Mouse (Mus musculus): ENCODE data around the gene Alox15.

The Alox15 gene

DNA sequence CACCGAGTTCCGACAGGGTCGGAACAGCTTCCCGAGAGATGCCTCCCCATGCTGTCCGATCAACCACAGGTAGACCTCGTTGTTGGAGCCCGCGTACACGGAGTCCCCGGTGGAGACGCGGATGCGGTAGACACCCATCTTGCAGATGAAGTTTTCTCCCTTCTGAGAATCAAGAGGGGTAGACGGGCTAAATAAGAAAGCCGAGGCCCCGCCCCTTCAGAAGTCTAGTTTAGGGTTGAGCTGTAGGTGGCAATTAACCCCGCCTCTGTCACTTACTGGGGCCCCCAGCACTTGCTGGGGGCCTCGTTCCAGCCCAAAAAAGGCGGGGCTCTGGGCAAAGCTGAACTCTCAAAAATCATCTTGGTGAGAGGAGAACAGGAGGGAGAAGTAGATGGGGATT, at the start of gene Alox15:
TSS of gene Alox15 (minus strand) at position 164 of the 400 bp plus-strand sequence.
- 2% methylated on average over 19 of the region's 19 CpGs for WGBS

DNA sequence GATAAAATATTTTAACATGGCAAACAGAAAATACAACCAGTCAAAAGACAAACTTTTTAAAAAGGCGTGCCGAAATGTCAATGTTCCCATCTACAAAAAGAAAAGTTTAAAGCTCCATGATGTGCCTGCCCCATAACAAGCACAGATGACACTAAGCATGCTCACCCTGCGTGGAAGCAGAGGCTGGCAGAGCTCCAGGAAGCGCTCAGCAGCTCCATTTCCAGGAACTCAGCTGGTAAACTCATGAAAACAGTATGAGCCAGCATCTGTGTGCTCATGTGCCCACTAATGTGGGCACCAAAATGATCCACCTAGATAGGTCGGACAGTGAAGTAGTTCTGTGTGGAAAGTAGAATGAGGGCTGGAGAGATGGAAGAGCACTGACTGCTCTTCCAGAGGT, 37.6 kb upstream of the Alox15 start:
- 76% methylated on average over 5 of the region's 5 CpGs for WGBS

DNA sequence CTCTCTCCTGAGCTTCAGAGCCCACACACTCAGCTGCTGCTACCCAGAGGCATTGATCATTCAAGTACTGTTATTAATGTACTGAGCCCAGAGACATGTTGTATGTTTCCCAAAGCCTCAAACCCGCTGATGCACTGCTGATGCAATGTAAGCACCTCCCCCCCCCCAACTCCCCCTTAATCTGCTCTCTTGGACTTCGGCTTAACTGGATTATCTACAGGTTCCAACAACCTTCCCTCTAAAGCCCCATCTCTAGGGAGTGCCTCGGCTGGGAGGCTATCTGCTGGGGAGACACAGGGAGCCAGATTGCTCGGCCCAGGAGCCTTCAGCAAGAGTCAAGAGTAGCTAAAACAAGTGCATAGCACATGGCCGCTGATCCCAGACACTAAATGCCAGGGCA, 35.6 kb upstream of the Alox15 start:
- WGBS, result 81% methylated on average over 5 of the region's 5 CpGs

DNA sequence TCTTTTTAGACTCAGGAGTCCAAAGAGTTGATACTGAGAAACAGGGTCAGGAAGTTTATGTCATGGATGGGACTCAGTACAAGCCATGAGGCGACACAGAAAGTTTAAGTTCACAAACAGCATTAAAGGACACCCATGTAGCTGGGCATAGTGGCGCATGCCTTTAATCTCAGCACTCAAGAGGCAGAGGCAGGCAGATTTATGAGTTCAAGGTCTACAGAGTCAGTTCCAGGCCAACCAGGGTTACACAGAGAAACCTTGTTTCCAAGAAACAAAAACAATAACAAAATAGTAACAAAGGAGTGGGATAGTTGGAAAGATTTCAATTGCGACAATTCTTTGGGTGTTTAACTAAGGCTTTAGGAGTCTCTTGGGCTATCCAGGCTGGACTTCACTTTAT, 32.3 kb upstream of the Alox15 start:
- WGBS, result 94% methylated on average over 3 of the region's 3 CpGs

DNA sequence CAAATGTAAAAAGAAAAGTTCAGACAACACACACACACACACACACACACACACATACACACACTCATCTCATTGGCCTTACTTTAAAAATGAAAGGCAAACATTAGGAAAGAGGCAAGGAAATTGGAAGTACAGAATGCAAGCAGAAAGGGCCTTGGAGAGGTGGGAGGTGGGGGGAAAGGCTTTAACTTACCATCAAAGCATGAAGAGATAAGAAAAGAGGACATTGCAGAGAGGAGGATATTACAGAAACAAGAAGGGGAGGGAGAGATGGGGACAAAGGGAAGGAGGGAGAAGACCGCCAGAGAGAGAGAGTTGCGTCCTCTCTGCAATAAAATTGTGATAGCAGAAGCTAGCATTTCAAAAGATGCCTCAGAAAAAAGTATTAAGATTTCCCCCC, 29.5 kb upstream of the Alox15 start:
- WGBS, result 91% methylated on average over 2 of the region's 2 CpGs

DNA sequence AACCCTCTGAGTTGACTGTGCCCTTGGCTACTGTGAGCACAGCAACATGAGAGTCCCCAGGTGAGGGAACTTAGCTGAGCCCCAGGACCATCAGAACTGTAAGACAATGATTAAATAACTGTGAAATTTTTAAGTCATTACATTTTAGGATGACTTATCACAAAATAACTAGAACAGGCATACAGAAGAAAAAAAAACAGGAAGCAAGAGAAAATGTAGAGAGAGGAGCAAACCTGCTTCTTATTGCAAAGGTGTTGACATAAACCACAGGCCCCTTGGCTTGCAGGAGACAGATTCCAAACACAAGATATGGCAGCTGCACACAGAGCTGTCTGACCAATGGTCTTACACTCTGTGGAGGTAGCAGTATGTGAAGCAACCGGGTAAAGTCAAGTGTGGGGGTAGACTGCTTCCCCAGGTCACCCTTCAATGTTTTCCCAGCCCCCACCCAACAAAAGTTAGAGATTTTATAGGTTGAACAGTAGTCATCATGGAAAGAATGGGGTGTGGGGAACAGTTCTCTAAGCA, 28.7 kb upstream of the Alox15 start:
- WGBS, result 95% methylated on average over 1 of the region's 1 CpGs

DNA sequence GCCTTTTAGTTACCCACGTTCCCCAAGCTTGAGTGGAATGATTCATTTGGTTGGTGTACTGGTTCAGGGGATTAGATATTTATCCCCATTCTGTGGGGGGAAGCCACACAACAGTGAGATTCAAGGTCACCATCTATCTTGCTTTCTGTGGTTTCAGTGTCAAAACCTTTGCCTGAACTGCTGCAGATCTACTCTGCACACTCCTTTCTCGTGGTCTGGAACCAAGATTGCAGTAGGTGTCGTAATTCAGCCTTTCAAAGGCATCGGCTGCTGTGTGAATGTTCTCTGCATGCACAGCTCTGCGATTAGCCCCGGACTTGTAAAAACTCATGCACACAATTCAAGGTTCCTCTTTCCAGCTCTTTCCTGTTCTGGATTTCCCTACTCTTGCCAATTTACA, 24.2 kb upstream of the Alox15 start:
- 77% methylated on average over 6 of the region's 6 CpGs for WGBS

DNA sequence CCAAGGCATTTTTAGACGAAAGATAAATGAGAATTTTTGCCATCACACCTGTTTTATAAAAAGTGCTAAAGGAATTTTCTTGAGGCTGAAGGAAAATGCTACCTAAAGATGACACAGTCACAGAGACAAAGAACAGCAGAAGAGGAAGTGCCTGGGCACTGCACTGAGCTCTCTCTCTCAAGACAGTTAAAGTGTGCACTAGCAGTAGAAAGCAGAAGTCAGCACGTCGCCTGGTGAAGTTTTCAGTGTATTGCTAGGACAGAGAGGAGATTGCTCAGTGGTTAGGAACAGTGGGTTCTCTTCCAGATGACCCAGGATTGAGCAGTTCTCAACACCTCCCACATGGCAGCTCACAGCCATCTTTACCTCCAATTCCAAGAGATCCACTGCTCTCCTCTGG, 22.5 kb upstream of the Alox15 start:
- 68% methylated on average over 3 of the region's 3 CpGs for WGBS

DNA sequence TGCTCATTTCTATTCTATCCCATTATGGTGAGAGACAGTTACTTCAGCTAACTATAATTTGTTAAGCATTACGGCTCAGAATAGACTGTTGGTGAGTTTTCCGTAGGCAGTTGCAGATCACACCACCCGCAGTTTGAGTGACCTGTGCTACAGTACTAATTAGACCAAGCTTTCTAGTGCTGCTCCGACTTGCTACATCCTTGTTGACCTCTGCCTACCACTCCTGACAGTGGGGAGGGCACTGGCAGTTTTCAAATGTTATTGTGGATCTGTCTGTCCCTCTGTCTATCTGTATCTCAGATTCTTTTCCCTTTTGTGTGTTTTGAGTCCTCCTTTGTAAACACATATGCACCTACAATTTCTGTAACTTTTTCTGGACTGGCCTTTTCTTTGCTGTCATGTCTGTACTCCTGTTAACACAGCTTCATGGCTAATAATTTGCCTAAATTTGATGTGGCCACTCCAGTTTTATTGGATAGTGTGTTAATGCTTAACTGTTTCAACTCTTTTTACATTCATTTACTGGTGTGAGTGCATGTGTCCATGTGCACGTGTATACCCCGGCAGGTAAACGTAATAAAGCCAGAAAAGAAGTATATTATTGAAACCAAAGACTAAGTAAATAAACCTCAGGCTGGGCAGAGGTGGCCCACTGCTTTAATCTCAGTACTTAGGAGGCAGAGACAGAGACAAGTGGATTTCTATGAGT, 21.2 kb upstream of the Alox15 start:
- WGBS, result 70% methylated on average over 7 of the region's 7 CpGs

DNA sequence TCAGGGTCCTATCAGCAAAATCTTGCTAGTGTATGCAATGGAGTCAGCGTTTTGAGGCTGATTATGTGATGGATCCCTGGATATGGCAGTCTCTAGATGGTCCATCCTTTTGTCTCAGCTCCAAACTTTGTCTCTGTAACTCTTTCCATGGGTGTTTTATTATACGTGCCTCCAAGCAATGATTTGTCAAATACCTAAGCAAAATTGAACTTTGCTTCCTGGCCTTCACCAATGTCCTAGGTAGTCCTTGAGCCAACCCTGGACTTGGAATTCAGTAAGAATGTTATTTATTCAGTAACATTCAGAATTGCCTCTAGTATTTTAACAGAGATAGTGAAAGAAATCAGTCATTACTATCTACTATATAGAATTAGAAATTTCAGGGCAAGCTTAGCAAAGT, 16.8 kb upstream of the Alox15 start:
- WGBS, result 81% methylated on average over 2 of the region's 2 CpGs

DNA sequence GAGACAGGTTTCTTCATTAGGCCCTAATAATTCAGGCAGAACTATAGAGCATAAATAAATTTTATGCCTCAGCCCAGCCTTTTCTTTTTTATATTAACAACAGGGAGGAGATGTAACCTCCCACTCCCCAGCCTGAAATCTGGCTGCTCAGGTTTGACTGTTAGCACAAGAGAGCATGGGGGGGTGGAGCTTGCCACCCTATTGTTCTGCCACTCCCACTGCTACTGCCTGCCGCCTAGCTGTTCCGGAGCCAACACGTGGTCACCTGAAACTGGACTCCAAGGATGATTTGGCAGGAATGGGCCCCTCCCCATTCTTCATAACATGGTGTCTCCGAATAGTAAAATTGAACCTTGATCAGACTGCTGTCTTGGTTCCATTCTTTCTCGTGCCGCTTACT, 15.9 kb upstream of the Alox15 start:
- WGBS, result 82% methylated on average over 6 of the region's 6 CpGs

DNA sequence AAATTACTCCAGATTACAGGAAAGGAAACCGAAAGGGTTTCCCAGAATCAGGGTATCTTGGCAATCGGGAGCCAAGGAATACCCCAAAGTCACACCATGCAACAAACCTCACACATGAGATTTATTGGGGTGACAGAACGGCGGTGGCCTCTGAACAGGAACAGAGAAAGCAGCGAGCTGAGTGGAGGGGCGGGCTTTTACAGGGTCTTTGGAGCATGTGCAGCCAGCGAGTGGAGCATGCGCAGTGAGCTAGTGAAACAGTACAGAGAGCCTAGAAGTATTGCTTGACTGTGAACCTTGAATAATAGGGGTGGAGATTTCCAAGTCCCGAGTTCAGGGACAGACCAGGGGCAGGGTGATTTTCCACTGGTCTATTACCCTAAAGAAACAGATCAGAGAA, 3.2 kb downstream of the Alox15 start:
- 89% methylated on average over 9 of the region's 9 CpGs for WGBS

DNA sequence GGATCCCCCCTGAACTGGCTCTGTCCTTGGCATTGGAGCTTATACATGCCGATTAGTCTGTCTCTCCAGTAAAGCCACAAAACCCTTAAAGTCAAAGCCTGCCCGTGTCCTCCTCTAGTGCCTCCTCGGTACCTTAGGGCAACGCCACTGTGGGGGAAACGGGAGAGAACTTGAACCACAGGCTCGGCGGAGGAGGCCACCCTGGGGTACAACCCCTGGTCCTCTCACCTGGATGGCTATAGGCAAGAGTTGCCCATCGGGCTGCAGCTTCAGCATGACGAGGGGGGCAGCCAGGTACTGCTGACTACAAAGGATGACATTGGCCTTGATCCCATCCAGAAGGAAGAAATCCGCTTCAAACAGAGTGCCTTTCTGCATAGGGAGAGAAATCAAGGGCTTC, 4.0 kb downstream of the Alox15 start:
- WGBS, result 86% methylated on average over 10 of the region's 10 CpGs

DNA sequence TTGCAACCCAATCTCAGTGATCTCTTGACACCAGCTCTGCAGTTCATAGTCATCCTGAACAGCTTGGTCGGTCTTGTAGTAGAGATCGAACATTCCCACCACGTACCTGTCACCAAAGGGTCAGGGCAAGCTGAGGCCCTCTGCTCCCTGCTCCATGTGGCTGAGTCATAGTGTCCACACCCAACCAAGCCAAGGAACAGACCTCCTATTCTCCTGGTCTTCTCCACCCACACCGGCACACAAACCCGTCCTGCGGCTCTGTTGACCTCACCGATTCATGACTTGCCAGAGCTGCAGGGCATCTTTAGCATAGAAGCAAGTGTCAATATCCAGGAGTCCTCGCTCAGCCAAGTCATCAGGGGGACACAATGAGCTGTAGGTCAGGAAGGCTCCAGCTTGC, 6.3 kb downstream of the Alox15 start:
- 96% methylated on average over 8 of the region's 8 CpGs for WGBS

DNA sequence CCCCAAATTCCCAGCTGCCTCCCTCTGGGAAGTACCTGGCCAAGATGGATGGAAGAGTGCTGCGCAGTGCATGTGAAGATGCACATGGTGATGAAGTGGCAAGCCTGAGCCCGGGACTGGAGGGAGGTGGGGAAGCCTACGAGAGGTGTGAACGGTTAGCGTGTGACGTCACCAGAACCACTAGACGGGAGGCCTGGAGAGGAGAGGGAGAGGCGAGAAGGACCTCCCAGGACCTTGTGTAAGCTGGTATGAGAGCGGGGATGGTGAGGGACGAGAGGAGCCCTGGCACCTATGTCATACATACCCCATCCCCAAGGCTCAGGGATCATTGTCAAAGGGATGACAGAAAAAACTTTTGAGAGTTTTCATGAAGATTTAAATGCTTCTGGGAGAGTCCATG, 6.8 kb downstream of the Alox15 start:
- 88% methylated on average over 10 of the region's 10 CpGs for WGBS

DNA sequence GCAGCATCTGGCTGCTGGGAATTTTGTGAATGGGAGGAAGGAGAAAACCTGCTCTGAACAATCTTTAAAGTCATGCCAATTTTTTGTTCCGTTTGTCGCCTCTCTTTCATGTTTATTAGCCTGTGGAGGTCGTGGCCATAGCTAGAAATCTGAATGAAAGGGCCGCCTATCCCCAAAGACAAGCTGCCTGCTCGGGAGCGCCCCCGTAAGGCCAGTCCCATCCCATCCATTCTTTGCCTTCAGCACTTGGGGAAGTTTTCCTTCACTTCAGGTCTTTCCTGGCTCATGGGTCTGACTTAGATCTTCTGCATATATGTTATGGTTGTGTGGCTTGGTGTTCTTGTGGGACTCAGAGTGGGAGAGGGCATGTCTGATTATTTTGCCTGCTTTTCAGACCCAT, 12.3 kb downstream of the Alox15 start:
- WGBS, result 25% methylated on average over 7 of the region's 7 CpGs

DNA sequence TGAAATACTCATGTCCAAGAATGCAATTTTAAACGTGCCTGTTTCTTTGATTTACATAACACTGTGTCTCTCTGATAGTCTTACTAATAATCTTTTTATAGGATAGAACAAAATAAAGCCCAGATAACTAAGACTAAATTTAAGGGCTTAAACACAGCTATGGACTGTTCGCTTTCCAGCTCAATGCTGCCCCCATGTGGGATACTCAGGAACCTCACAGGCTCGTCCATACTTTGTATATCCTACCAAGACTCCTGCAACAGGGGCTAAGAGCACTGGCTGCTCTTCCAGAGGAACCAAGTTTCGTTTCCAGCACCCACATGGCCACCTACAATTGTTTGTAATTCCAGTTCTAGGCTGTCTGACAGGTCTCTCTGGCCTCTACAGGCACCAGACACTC, 17.4 kb downstream of the Alox15 start:
- 30% methylated on average over 4 of the region's 4 CpGs for WGBS

DNA sequence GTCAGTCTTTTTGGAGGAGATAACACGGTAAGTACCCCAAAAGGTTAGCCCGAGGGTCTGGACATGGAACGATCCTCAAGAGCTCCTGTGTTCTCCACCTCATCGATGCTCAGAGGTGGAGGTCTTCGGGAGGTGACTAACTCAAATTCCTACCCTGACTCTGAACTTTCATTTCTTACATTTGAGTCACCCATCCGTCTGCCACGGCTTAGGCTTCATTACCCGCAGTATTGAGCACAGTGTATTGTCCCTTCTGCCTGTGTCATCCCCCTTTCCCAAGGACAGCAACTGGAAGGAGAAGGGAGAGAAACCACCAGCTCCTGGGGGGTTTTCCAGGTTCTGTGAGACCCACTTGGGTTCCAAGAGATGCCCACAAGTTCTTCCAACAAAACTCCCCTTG, 27.1 kb downstream of the Alox15 start:
- 92% methylated on average over 8 of the region's 8 CpGs for WGBS

DNA sequence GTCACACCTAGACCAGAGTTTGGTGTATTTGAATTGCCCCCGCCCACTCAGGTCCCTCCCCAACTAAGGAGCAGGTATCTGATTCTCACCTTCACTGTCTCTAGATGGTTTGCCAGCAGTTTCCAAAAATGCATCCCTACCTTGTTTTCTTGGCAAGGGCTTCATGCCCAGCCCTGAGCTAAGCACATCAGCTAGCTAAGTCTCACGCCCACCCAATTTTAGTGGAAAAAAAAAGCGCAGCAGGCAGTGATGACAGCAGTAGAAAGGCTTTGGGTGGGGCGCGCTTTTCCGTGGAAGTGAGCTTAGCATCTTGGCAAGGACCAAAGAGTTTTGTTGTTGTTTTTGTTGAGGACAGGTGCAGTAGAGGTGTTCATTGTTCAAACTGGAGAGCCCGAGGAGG, 29.3 kb downstream of the Alox15 start, which contains the start of gene Alox12e:
TSS of gene Alox12e (minus strand) at position 101 of the 400 bp plus-strand sequence.
- 14% methylated on average over 7 of the region's 7 CpGs for WGBS

DNA sequence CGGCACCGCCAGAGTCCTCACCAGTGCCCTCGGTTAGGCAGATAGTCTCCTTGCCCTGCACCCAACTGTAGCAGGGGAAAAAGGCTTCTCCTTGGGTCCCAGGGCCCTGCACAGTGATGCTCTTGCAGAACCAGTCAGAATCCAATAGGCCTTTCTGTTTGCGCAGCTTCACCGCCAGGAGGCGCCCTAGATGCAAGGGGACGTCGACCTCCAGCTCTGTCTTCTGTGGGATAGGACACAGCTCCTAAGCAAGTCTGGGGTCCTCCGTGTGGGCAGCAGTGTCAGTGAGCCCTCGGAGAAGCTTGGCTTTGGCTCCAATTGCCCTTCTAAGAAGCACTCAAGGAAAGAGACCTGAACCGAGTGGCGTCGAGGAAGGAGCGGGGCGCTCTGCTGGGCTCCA, 30.2 kb downstream of the Alox15 start:
- 4% methylated on average over 15 of the region's 15 CpGs for WGBS

DNA sequence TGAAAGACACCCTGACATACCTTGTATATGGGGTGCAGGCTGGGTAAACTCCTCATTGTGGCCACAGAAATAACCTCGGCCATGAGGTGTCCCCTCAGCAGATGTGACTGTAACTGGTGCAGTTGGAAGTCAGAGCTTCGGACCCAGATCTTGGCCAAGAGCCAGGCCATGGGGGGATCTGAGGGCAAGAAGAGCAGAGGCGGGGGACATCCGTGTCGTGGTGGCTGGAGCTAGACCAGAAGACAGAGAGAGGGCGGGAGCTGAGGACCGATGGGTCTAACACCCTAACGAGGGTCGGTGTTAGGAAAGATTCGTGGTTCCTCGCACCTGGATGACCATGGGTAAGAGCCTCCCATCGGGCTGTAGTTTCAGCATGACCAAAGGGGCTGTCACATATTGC, 32.2 kb downstream of the Alox15 start:
- 79% methylated on average over 12 of the region's 12 CpGs for WGBS

DNA sequence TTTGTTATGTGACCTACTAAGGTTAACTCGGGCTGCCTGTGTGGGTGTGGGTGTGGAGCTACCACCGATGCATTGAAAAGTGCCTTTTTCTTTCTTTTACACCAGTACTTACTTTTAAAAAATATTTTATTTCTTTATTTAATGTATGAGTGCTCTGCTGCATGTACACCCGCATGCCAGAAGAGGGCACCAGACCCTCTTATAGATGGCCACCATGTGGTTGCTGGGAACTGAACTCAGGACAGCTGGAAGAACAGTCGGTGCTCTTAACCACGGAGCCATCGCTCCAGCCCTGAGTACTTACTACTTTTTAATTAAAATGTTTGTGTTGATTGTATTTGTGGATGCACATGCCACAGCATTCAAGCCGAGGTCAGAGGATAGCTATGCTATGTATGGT, 38.0 kb downstream of the Alox15 start:
- 36% methylated on average over 7 of the region's 7 CpGs for WGBS

DNA sequence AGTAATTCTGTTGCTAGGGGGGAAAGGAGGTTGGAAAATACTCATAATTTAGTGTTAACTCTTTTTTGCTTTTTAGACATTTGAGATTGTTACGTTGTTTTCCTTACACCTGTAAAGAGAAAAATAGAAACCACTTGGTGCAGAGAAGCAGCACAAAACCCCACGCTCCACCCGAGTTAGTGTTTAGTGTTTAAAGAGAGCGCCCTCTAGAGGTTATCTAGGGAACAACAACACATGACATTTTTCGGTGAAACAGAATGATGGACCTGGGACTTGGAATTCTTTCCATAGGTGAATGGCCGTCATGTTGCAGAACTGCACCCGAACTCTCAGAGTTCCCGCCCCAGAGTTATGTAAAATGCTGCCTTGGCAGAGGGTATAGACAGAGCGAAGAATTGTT, 42.5 kb downstream of the Alox15 start:
- 17% methylated on average over 9 of the region's 9 CpGs for WGBS

DNA sequence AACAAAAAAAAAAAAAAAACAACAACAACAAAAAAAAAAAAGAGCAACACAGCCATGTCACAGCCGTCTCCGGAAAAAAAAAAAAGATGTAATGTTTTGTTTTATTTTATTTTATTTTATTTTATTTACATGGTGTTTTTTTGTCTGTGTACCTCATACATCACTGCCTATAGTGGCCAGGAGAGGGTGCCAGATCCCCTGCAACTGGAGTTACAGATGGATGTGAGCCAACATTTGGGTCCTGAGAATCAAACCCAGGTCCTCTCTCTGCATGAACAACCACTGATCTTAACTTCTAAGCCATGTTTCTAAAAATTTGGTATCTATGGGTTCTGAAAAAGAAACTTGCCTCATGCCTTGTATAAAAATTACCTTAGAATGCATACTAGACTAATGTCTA, 43.5 kb downstream of the Alox15 start:
- 92% methylated on average over 2 of the region's 2 CpGs for WGBS

Measured in cerebral cortex, adult 2 months (tissue).